Mouse (Mus musculus): ENCODE data around the gene Hpn.

DNA sequence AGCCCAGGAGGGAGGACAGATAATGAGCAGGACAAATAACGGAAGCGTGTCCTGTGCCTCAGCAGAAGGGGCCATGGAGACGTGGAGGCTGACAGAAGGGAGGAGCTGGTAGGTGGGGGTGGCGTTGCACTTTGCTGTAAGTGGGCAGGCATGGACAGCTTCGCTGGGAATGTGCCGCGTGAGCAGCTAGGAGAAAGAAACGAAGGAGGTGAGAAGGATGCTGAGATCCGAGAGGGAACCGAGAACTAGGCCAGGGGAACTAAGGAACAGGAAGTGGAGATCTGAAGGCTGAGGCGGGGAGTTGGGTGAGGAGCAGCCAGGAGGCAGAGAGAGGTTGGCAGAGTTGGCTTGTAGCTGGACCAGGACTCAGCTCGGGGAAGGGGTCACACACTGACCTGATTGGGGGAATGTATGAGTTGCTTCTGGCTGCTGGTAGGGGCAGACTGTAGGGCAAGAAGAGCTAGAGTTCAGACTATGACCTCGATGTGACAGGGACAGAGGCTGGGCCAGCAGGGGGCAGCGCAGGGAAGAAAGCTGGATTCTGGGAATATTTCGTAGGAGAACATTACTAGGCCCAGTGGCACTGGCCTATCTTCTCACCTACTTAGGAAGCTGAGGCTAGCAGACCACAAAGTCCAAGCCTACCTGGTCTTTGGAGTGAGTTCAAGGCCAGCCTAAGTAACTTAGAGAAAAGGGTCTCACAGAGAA is 9.9 kb downstream of the Hpn start:
- peak; percentile 68 for TF ChIP-seq CTCF (IDR thresholded peaks at IDR 0.05; ENCODE audit: control insufficient read depth, insufficient read depth, low read length)
- no peak for TF ChIP-seq POLR2A (IDR thresholded peaks at IDR 0.05; ENCODE audit: borderline replicate concordance, control insufficient read depth, low read depth, low read length)
